In the genomic region with DNA sequence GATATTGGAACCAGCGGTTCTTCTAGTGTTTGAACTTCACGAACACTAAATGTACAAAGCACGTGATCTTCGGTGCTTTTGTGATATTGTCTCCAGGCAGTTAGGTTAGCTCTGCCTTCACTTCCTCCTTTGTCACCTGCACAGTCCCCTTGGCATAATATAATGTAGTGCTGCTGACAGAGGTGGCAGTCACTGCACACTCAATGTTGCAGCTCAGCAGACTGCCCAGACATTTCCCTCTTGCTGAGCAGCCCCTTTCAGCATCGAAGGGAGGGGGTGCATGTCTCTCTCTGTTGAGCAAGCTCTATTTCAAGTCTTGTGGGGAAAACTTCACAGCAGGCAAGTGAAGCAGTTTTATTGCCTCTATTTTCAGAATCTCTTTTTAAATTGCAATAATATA, we compare ENCODE assay signal across 21 mouse cellular contexts.
DNase-seq lines count a peak whose midpoint lies in the region; ATAC-seq lines count a peak whose summit lies in the region.
"Had no signal": no experiment of that assay in that cellular context is flagged by ENCODE, and none has a peak within 500 bp of the region (broad histone marks: within the 10 kb centered on the region; RNA-seq: fewer than 3 reads in every experiment).

No protein-coding gene starts in this region.

- no peaks in the 10 kb centered on the region for H3K4me1 ChIP-seq in forebrain, embryonic 15.5 days
- H3K4me1 ChIP-seq in forebrain, embryonic 12.5 days: no peaks in the 10 kb centered on the region
- no peaks in the 10 kb centered on the region for H3K4me1 ChIP-seq in megakaryocyte, embryonic 14.5 days
- H3K4me1 ChIP-seq in neural tube, embryonic 14.5 days (ENCODE audit: control insufficient read depth, insufficient read depth, low read length): no peaks in the 10 kb centered on the region
- H3K4me1 ChIP-seq: embryonic facial prominence, embryonic 15.5 days; heart, embryonic 15.5 days; hindbrain, embryonic 13.5 days had no signal

- DNase-seq in neural tube, embryonic 10.5 days (ENCODE audit: extremely low spot score, low spot score): no peak
- no peak for DNase-seq in cerebellum, adult 9-11 months
- DNase-seq: adrenal gland, postnatal 10 days; cerebellum, adult 11-12 months; cerebellum, adult 9-10 months; cerebellum, postnatal 36 days; gastrocnemius, postnatal 14 days; heart, adult 2 months; heart, postnatal 14 days had no signal

- H3K4me3 ChIP-seq in forebrain, embryonic 15.5 days: no peak overlapping the region
- H3K4me3 ChIP-seq in forebrain, embryonic 12.5 days (replicated peaks): no peak overlapping the region
- H3K4me3 ChIP-seq in megakaryocyte, embryonic 14.5 days (replicated peaks): peak overlapping the region; percentile 28
- no peak overlapping the region for H3K4me3 ChIP-seq in neural tube, embryonic 14.5 days (ENCODE audit: low read depth, low read length)
- H3K4me3 ChIP-seq: embryonic facial prominence, embryonic 15.5 days; erythroblast, embryonic 14.5 days; heart, adult 2 months; heart, embryonic 15.5 days; hindbrain, embryonic 13.5 days had no signal

- no peaks in the 10 kb centered on the region for H3K9me3 ChIP-seq in forebrain, embryonic 15.5 days
- H3K9me3 ChIP-seq in forebrain, embryonic 12.5 days: no peaks in the 10 kb centered on the region
- H3K9me3 ChIP-seq in megakaryocyte, embryonic 14.5 days: no peaks in the 10 kb centered on the region
- no peaks in the 10 kb centered on the region for H3K9me3 ChIP-seq in neural tube, embryonic 14.5 days (ENCODE audit: control insufficient read depth, low read length)
- H3K9me3 ChIP-seq: embryonic facial prominence, embryonic 15.5 days; G1E; heart, embryonic 15.5 days; hindbrain, embryonic 13.5 days had no signal

- no peak overlapping the region for H3K9ac ChIP-seq in forebrain, embryonic 15.5 days (replicated peaks)
- H3K9ac ChIP-seq in forebrain, embryonic 12.5 days: no peak overlapping the region
- no peak overlapping the region for H3K9ac ChIP-seq in neural tube, embryonic 14.5 days (replicated peaks; ENCODE audit: low read depth, low read length)
- H3K9ac ChIP-seq: embryonic facial prominence, embryonic 15.5 days; heart, embryonic 15.5 days; hindbrain, embryonic 13.5 days had no signal

- 74% methylated on average over 5 of the region's 5 CpGs for WGBS in forebrain, embryonic 15.5 days
- 80% methylated on average over 5 of the region's 5 CpGs for WGBS in forebrain, embryonic 12.5 days
- 82% methylated on average over 5 of the region's 5 CpGs for WGBS in neural tube, embryonic 14.5 days

- no peak overlapping the region for H3K27ac ChIP-seq in forebrain, embryonic 15.5 days (replicated peaks)
- no peak overlapping the region for H3K27ac ChIP-seq in forebrain, embryonic 12.5 days
- no peak overlapping the region for H3K27ac ChIP-seq in neural tube, embryonic 14.5 days (ENCODE audit: low read depth, low read length)
- H3K27ac ChIP-seq: embryonic facial prominence, embryonic 15.5 days; heart, adult 2 months; heart, embryonic 15.5 days; hindbrain, embryonic 13.5 days had no signal

- H3K36me3 ChIP-seq in forebrain, embryonic 15.5 days: no peaks in the 10 kb centered on the region
- H3K36me3 ChIP-seq in forebrain, embryonic 12.5 days (replicated peaks): no peaks in the 10 kb centered on the region
- H3K36me3 ChIP-seq in megakaryocyte, embryonic 14.5 days (replicated peaks; ENCODE audit: low read length): no peaks in the 10 kb centered on the region
- no peaks in the 10 kb centered on the region for H3K36me3 ChIP-seq in neural tube, embryonic 14.5 days (ENCODE audit: control insufficient read depth, insufficient read depth, low read length)
- H3K36me3 ChIP-seq: embryonic facial prominence, embryonic 15.5 days; G1E; heart, embryonic 15.5 days; hindbrain, embryonic 13.5 days had no signal

- 0 out of 2 replicates have a peak, but pooled peaks have one; percentile 46 for ATAC-seq in forebrain, embryonic 15.5 days (replicated peaks)
- ATAC-seq in forebrain, embryonic 12.5 days (ENCODE audit: low FRiP score): no peak
- no peak for ATAC-seq in megakaryocyte, adult 5-6 weeks (ENCODE audit: poor library complexity, severe bottlenecking)
- ATAC-seq in neural tube, embryonic 14.5 days (ENCODE audit: low read depth): peak; percentile 56; the same call in 1 of the 2 replicates
- ATAC-seq: intestine, embryonic 16.5 days had no signal

- H3K4me2 ChIP-seq in forebrain, embryonic 15.5 days (replicated peaks): no peak overlapping the region
- H3K4me2 ChIP-seq in forebrain, embryonic 12.5 days: no peak overlapping the region
- no peak overlapping the region for H3K4me2 ChIP-seq in neural tube, embryonic 14.5 days (ENCODE audit: low read depth, low read length)
- H3K4me2 ChIP-seq: embryonic facial prominence, embryonic 15.5 days; heart, embryonic 11.5 days; heart, embryonic 15.5 days; hindbrain, embryonic 13.5 days had no signal

- no peaks in the 10 kb centered on the region for H3K27me3 ChIP-seq in forebrain, embryonic 15.5 days
- no peaks in the 10 kb centered on the region for H3K27me3 ChIP-seq in forebrain, embryonic 12.5 days
- H3K27me3 ChIP-seq in megakaryocyte, embryonic 14.5 days (replicated peaks): no peaks in the 10 kb centered on the region
- no peaks in the 10 kb centered on the region for H3K27me3 ChIP-seq in neural tube, embryonic 14.5 days (ENCODE audit: control insufficient read depth, insufficient read depth, low read length)
- H3K27me3 ChIP-seq: embryonic facial prominence, embryonic 15.5 days; heart, embryonic 15.5 days; hindbrain, embryonic 13.5 days had no signal

Comparison
In these comparisons a context has a peak if more than half of its experiments do, and no peak if none do; other contexts are left out.
1. ATAC-seq: peak in forebrain, embryonic 15.5 days (single experiment) and neural tube, embryonic 14.5 days (single experiment); none in forebrain, embryonic 12.5 days (single experiment) and megakaryocyte, adult 5-6 weeks (single experiment).